Mouse (Mus musculus) activated CD4-positive, CD25-positive, alpha-beta regulatory T cell, adult 4 months (primary cell): ENCODE data around the gene H2-Q4. TPM values are rescaled to one million over a fixed set of nuclear protein-coding genes. Genes with fewer than 3 reads are reported as not detected.
A peak's percentile ranks its signal among the peaks of the same experiment; 100 is the strongest.
"Not testable (repeated sequence)": the region's sequence is repeated elsewhere in the genome, so short reads cannot be mapped to it uniquely, and the experiment has no call there.

Source experiments
- ATAC-seq: one replicate; pipeline ENCODE4 v1.8.0; 2017
- polyA plus RNA-seq, 2 experiments: library from polyadenylated mRNA; unstranded; fragments of 100-300 nt; shearing (Covaris generic); gene quantifications; one replicate each; pipeline ENCODE4 v1.2.1; 2017

Gene H2-Q4
- polyA plus RNA-seq, result 10 to 100 TPM; 12.1 to 12.7 TPM

DNA sequence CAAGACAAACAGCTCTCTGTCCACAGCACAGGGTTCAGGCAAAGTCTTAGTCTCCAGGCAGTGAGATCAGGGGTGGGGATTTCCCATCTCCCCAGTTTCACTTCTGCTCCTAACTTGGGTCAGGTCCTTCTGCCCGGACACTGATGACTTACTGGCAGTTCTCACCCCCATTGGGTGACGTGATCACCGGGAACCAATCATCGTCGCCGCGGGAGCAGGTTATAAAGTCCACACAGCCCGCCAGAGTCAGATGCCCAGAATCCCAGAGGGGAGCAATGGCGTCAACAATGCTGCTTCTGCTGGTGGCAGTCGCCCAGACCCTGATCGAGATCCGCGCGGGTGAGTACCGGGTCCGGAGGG is at the start of gene H2-Q4:
Gene H2-Q4 (plus strand): TSS at position 249 of the 360 bp plus-strand sequence.
- peak; percentile 92 for ATAC-seq

DNA sequence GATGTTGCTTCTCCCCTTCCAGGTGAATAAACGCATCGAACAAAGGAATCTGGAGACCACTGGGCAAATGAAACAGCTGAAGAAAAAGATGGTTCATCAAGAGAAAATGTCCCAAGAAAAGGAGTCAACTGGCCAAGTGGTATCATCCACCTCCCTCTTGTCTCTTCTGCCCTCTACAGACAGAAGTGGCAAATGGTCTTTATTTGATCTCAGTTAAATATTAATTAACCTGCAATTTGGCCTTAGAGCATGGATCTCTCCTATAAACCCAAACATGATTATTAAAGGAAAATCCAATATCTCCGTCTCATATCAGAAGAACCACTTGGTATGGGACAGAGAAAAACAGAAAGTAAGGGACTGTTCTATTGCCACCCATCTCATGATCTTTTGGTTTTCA is 49.7 kb upstream of the H2-Q4 start:
- not testable (repeated sequence) for ATAC-seq

DNA sequence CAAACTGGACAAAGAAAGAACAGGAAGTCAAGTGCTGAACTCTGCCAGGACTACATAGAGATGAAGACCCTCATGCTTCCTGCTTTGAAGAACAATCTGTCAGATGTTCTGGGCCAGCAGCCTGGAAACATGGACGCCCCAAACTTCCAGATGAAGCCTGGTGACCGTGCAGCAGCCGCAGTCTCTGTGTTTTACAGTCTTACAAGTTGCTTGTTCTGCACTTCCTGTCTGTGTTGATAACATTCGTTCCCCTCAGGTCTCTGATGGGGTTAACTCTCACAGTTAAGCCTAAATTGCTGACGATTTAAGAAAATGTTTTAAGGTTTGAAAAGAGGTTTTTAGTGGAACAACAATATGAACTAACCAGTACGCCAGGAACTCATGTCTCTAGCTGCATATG is 47.9 kb upstream of the H2-Q4 start:
- not testable (repeated sequence) for ATAC-seq

DNA sequence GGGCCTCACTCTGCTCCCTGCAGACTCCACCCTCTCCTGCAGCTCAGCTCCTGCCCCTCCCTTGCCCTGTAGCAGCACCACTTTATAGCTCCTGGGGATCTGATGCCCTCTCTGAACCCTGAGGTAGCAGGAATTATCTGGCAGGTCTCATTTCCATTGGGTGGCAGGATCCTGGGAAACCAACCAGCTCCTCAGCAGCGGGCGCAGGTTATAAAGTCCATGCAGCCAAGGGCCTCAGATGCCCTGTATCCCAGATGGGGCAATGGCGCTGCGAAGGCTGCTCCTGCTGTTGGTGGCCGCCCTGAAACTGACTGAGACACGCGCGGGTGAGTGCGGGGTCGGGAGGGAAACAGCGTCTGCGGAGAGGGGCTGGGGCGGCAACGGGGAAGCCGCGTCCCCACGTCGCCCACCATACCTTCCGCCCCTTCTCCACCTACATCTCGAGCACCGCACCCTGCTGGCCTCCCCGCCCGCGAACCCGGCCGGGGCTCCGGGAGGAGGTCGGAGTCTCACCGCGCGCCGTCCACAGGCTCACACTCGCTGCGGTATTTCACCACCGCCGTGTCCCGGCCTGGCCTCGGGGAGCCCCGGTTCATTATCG is 37.2 kb upstream of the H2-Q4 start, which contains the start of gene H2-Q2:
Gene H2-Q2 (plus strand): TSS at position 172 of the 601 bp plus-strand sequence.
- ATAC-seq, result peak; percentile 40

DNA sequence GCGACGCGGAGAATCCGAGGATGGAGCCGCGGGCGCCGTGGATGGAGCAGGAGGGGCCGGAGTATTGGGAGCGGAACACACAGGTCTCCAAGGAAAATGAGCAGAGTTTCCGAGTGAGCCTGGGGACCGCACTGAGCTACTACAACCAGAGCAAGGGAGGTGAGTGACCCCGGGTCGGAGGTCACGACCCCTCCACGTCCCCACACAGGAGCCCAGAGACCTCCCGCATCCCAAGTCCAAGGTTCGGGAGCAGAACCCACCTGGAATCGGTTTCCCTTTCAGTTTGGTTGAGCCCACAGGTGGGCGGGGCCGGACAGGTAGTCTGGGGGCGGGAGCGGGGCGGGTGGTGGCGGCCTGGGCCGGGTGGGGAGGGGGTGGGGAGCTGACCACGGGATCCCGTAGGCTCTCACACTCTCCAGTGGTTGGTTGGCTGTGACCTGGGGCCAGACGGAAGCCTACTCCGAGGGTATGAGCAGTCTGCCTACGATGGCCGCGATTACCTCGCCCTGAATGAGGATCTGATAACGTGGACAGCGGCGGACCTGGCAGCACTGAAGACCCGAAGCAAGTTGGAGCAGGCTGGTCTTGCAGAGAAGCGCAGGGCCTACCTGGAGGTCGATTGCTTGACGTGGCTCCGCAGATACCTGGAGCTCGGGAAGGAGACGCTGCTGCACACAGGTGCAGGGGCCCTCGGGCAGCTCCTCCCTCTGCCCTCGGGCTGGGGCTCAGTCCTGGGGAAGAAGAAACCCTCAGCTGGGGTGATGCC is 36.5 kb upstream of the H2-Q4 start:
- ATAC-seq, result peak; percentile 28

DNA sequence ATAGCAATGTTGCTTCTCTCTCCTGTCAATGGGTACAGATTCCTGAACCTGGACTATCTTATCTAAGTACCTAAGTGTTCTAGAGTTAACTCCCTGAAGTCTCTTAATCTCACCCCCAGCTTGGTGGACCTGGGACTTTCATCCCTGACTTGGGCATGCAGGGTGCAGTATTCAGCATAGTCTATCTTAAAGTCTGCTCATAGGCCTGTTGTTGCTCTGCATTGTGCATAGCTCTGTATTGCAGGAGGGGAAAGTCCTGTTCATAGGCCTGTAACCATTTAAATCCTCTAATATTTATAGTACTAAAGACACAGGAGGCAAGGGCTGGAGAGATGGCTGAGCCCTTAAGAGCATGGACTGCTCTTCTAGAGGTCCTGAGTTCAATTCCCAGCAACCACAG is 31.8 kb upstream of the H2-Q4 start:
- not testable (repeated sequence) for ATAC-seq

DNA sequence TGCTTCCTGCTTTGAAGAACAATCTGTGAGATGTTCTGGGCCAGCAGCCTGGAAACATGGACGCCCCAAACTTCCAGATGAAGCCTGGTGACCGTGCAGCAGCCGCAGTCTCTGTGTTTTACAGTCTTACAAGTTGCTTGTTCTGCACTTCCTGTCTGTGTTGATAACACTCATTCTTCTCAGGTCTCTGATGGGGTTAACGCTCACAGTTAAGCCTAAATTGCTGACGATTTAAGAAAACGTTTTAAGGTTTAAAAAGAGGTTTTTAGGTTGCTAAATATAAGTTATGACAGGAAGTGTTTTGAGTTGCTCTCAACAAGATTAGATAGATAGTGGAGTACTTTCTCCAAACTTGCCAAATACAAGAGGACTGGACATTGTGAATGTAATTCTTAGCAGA is 26.1 kb upstream of the H2-Q4 start:
- ATAC-seq, result peak; percentile 80

DNA sequence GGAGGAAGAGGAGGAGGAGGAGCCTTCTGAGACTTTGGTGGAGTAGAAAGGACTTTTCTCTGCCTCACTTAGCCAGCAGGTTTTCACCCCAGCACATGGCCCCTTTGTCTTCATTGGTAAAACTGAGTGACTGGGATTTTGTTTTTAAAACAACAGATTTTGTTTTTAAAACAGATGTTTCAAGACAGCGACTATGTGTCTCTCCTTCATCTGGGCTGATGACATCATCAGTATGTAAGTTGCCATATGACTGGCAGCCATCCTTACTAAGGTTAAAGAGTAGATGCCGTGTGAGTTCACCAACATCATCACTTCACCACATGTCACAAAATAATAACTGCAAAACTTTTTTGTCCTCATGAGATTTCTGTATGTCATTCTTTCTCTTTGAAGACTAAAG is 25.3 kb upstream of the H2-Q4 start:
- ATAC-seq, result peak; percentile 43

DNA sequence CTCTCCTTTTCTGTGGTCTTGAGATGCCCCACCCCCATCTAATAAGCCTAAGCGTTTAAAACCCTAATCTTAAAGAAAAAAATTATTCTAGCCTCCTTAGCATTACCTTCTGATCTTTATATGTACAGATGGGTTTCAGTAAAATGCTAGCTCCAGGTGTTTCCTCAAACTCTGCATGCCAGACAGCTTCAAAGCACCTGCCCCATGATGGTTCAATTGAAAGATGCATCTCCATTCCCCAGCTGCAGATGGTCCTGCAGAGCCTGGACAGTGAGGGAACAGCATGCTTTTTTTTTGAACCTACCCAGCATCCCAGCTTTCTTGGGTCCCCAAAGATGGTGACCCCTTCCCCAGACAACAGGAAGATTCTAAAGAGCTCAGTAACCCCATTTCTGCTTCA is 22.3 kb upstream of the H2-Q4 start:
- ATAC-seq, result no peak

DNA sequence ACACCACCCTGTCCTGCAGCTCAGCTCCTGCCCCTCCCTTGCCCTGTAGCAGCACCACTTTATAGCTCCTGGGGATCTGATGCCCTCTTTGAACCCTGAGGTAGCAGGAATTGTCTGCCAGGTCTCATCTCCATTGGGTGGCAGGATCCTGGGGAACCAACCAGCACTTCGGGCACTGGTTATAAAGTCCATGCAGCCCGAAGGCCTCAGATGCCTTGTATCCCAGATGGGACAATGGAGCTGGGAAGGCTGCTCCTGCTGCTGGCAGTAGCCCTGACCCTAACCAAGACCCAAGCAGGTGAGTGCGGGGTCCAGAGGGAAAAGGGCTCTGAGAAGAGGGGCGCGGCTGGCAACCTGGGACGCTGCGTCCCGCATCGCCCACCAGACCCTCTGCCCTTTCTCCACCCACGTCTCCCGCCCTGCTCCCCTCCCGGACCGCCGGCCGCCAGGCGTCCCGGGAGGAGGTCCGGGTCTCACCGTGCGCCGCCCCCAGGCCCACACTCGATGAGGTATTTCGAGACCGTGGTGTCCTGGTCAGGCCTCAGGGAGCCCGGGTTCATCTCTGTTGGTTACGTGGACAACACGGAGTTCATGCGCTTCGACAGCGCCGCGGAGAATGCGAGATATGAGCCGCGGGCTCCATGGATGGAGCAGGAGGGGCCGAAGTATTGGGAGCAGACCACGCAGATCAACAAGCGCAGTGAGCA is 20.5 kb upstream of the H2-Q4 start:
- no peak for ATAC-seq

DNA sequence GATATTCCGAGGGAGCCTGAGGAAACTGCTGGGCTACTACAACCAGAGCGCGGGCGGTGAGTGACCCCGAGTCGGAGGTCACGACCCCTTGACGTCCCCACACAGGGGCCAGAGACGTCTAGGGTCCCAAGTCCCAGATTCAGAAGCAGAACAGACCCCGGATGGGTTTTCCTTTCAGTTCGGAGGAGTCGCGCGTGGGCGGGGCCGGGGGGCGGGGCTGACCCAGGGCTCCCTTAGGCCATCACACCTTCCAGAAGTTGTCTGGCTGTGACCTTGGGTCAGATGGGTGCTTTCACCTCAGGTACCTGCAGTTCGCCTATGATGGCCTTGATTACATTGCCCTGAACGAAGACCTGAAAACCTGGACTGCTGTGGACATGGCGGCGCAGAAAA is 20.0 kb upstream of the H2-Q4 start:
- no peak for ATAC-seq

DNA sequence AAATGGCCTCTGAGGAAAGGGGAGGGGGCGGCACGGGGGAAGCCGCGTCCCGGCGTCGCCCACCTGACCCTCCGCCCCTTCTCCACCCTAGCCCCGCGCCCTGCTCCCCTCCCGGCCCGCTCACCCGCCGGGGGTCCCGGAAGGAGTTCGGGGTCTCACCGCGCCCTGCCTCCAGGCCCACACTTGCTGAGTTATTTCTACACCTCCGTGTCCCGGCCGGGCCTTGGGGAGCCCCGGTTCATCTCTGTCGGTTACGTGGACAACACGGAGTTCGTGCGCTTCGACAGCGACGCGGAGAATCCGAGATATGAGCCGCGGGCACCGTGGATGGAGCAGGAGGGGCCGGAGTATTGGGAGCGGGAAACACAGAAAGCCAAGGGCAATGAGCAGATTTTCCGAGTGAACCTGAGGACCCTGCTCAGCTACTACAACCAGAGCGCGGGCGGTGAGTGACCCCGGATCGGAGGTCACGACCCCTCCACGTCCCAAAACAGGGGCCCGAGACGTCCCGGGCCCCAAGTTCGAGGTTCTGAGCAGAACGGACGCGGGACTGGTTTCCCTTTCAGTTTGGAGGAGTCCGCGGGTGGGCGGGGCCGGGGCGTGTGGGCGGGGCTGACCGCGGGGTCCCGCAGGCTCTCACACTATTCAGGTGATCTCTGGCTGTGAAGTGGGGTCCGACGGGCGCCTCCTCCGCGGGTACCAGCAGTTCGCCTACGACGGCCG is 473 bp downstream of the H2-Q4 start:
- ATAC-seq, result peak; percentile 14

DNA sequence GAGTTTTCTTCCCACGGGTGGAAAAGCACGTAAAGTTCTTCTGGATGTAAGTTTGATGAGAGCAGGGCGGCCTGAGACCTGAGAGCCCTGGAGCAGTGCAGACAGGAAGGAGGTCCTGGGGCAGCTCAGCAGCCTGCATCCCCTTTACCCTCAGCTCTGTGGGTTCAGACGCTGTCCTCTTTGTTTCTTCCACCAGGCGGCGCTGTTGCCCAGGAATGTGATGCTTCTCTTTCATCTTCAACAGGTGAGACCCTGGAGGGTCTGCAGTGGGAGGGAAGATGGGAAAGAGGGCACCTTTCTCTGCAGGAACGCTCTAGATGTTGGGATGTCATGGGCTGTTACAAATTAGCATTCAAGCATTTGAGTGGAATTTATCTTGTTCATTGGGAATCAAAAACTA is 10.4 kb downstream of the H2-Q4 start:
- not testable (repeated sequence) for ATAC-seq

DNA sequence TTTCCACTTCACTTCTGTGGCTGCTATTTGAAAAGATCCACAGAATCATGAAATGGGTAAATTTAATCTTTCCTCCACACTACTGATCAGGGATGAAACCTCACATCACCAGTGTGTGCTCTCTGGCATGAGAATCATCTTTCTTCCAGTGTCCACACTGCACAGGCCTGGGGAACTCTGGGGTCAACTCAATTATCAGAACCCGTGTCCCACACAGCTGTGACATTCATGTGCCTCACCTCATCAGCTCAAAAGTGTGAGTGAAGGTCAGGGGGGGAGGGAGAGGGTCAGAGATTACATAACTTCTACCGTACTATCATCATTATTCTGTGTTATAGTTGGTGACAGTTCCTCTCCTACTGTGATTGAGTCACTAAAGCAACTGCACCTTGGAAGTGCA is 13.3 kb downstream of the H2-Q4 start:
- not testable (repeated sequence) for ATAC-seq

DNA sequence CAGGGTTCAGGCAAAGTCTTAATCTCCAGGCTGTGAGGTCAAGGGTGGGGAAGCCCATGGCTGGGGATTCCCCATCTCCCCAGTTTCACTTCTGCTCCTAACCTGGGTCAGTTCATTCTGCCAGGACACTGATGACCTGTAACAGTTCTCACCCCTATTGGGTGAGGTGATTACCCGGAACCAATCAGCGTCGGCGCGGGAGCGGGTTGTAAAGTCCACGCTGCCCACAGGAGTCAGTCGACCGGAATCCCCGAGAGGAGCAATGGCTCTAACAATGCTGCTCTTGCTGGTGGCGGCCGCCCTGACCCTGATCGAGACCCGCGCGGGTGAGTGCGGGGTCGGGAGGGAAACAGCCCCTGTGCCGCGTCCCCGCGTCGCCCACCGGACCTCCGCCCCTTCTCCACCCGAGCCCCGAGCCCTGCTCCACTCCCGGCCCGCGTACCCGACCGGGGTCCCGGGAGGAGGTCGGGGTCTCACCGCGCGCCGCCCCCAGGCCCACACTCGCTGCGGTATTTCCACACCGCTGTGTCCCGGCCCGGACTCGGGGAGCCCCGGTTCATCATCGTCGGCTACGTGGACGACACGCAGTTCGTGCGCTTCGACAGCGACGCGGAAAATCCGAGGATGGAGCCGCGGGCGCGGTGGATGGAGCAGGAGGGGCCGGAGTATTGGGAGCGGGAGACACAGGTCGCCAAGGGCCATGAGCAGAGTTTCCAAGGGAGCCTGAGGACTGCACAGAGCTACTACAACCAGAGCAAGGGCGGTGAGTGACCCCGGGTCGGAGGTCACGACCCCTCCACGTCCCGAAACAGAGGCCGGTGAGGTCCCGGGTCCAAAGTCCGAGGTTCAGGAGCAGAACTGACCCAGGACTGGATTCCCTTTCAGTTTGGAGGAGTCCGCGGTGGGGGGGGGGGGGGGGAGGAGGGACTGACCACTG is 14.7 kb downstream of the H2-Q4 start:
- peak; percentile 98 for ATAC-seq

DNA sequence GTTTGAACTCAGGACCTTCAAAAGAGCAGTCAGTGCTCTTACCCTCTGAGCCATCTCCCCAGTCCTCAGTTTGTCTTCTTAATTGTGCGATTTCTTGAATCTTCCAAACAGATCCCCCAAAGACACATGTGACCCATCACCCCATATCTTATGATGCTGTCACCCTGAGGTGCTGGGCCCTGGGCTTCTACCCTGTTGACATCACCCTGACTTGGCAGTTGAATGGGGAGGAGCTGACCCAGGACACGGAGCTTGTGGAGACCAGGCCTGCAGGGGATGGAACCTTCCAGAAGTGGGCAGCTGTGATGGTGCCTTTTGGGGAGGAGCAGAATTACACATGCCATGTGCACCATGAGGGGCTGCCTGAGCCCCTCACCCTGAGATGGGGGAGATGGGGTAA is 17.5 kb downstream of the H2-Q4 start:
- ATAC-seq, result not testable (repeated sequence)

DNA sequence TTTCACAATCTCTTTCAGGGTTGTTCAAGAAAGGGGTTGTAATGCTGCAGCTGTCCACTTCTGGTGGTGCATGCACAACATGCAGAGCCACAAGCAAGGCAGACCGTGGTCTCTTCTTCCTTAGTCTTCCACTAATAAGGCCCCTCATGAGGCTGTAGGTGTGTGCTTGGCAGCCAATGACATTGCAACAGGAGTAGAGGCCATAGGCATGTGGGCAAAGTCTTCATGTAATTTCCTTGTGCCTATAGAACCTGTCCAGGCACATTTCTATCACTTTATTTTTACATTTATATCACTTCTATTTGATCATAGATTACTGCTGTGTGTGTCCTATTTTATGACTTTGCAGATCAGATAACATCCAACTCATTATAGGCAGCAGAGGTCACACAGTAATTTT is 33.6 kb downstream of the H2-Q4 start:
- not testable (repeated sequence) for ATAC-seq

DNA sequence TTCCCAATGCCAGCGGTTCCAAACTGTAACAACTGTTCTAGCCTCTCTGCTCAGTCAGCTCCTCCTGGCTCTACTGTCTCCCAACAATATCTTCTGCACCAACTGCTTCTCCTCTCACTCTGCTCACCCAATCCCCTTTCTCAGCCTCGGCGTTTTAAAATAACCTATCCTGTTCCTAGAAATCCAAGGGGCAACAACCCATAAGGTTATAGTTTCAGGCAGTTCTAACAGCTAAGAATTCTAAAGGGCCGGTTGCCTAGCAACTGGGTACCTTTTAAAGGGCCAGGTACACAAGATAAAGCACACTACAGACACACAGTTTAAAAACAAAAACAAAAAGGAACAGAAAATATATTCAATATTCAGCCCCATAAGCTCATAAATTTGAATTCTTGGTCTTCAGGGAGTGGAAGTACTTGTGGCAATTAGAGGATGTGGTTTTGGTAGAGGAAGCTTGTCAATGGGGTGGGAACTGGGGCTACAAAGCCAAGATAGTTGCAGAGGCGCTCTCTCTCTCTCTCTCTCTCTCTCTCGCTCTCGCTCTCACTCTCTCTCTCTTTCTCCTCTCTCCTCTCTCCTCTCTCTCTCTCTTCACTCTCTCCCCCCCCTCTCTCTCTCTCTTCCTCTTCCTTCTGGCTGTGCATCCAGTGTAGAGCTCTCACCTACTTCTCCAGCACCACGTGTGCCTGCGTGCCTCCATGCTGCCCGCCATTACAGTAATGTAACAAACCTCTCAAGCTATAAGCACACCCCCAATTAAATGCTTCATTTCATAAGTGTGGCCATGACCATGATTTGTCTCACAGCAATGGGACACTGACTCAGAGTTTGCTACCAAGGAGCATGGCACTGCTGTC is 36.1 kb downstream of the H2-Q4 start:
- peak; percentile 94 for ATAC-seq

DNA sequence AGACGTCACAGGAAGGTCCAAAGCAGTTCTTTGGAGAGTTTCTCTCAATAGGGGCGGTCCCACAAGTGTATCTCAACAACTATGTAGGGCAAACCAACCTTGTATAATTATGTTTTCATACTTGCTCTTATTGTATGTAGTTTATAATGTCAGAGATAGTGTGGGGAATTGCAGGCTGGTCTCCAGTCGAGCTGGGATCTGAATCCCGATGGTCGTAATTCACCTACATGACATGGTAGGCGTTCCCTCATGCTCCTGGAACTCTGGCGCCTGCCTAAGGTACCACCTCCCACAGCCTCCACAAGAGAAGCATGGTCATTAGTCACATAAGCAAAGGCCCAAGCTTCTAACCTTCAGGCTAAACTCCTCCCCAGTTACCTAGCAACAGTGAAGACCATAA is 39.4 kb downstream of the H2-Q4 start:
- no peak for ATAC-seq

DNA sequence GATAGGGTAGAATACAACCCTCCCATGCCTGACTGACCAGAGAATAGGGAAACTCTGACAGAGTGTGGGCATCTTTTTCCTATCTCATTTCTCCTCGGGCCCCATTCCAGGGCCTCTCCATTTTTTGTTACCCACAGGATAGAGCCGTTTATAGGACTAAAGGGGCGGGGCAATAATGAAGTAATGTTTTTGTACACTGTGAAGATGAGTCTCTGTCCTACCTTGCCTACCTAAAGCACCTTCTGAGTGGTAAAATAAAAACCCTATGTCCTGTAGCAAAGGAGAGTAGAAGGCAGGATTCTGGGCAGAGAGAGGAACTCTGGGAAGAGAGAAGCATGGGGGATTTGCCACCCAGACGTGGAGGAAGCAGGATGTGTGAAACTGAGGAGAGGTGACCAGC is 40.1 kb downstream of the H2-Q4 start:
- not testable (repeated sequence) for ATAC-seq
